Mouse (Mus musculus): ENCODE results near the gene 1810049J17Rik.

GRCm38 (mm10) chr15:12348950-12349349 lies 27.3 kb upstream of the 1810049J17Rik start:
- TF ChIP-seq EP300 (IDR thresholded peaks at IDR 0.05) (no peak), CTCF (IDR thresholded peaks at IDR 0.05) (no peak)

All from lung, postnatal 0 days (tissue).